Mouse (Mus musculus) brain, embryonic 14.5 days (tissue): ENCODE results near the gene Slx4. TPM values are rescaled to one million over a fixed set of nuclear protein-coding genes. Genes with fewer than 3 reads are reported as not detected.
"Not testable (repeated sequence)": the region's sequence is repeated elsewhere in the genome, so short reads cannot be mapped to it uniquely, and the experiment has no call there.

Experiments
- DNase-seq: peaks from one replicate; pipeline ENCODE4 v3.0.0-alpha.2; 2011; ENCODE audit warnings: low read depth
- CTCF ChIP-seq: fragments of 200-500 bp; IDR thresholded peaks from 2 replicates; pipeline ENCODE4 v1.5.1; 2012; ENCODE audit warnings: inconsistent platforms, mild to moderate bottlenecking, moderate library complexity, borderline replicate concordance; ENCODE audit not compliant: insufficient read depth, insufficient read length; ENCODE audit errors: extremely low read depth
- POLR2A ChIP-seq: fragments of 200-500 bp; IDR thresholded peaks from 2 replicates; pipeline ENCODE4 v1.6.1; 2012; ENCODE audit warnings: mild to moderate bottlenecking, inconsistent platforms, borderline replicate concordance; ENCODE audit not compliant: poor library complexity, insufficient read depth, insufficient read length, severe bottlenecking; ENCODE audit errors: extremely low read depth
- polyA plus RNA-seq: library from polyadenylated mRNA; depleted of rRNA; stranded (reverse); fragments of >200 nt; gene quantifications from 2 replicates; pipeline ENCODE4 v1.2.3, GENCODE M21; 2012

Gene Slx4
- polyA plus RNA-seq, 1 experiment = 61.7 TPM

DNA sequence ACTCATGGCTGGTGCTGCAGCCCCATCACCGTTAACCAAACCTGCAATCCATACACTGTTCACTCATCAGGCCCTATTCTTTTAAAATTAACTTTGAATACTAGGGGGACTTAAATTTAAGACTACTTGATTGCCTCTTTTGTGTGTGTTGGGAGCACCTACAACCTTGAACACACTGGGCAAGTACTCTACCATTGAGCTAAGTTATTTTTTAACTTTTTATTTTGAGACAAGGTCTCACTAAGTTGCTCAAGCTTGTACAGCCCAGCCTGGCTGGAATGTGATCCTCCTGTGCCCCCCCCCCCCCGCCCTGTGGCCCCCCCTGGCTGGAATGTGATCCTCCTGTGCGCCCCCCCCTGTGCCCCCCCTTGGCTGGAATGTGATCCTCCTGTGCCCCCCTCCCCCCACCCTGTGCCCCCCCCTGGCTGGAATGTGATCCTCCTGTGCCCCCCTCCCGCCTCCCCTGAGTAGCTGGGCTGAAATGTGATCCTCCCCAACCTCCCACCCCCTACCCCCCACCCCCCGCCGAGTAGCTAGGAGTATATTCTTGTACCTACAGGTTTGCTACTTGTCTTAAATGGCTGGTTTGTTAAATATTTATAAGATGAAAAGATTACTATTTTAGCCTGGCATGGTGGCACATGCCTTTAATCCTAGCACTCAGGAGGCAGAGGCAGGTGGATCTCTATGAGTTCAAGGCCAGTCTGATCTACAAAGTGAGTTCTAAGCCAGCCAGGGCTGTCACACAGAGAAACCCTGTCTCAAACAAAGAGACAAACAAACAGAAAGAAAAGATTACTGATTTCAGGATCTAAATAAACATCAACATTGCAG is 28.1 kb upstream of the Slx4 start:
- TF ChIP-seq POLR2A (no peak), CTCF (no peak)
- DNase-seq = no peak

DNA sequence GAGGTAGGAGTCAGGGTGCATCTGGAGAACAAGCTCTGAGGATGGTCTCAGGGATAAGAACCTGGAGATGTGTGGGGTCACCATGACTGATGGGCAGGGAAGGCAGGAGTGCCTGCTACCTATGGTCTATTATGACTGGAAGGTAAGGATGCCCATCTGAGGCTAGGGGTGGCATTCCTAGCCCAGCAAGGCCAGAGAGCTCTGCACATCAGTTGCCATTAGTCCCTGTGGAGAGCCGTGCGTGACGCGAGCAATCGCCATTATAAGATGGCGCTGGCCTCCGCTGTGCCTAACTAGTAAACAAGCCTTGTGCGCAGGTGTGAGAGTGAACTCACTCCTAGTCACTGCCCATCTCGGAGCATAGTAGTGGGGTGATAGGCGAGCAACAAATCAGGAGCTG is 26.9 kb upstream of the Slx4 start:
- TF ChIP-seq POLR2A (no peak), CTCF (no peak)
- no peak for DNase-seq

DNA sequence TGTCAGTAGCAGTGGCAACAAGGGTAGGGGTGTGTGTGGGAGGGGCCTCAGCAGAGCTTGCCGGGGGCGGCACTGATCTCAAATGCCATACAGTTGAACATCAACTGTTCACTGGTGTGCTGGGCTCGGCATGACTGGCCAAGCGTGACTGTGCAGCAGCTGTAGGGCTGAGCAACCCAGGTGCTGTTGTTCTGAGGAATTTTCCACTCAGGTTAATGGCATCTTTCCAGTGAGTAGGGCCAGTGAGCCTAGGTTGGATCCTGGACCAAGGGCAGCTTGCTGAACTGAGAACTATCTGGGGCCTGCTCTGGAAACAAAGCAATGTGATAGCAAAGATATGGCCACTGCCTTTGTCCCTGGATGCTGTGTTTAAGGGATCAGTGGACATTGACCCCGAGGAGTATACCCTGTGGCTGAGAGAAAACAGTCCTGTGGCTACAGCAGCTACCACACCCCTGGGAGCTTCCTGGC is 25.8 kb upstream of the Slx4 start:
- no peak for DNase-seq
- TF ChIP-seq POLR2A (no peak), CTCF (no peak)

DNA sequence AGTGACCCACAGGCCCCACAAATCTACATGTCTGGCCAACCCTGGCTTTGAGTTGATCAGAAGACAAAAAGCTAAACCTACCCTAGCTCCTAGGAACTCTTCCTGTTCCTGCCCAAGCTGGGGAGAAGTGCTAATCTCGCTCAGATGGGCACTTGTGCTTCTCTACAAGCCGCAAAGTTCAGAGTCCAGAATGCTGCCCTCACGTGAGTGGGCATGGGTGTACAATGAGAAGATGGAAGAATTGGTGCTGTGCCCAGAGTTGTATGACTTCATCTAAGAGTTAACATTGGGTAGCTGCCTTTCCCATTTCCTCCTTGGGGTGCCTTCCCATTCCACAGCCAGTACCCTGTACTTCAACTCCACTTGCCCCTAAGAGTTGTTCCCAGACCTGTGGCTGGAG is 23.6 kb upstream of the Slx4 start:
- TF ChIP-seq POLR2A (no peak), CTCF (no peak)
- no peak for DNase-seq

DNA sequence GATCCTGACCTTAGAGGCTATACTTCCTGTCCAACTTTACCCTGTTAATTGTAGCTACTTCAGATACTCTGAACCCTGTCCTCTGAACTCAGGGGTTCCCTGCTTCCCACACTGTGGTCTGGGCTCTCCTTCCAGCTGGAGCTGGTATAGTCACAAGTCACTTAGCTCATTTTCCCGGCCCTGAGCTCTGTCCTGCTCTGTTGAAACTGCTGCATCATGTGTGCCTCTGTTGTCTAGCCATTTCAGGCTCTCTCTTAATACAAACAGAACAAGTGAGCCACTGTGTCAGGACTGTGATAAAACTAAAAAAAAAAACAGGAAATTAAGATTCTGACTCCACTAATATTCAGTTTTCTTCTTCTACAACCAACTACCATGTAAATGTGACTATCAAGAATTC is 23.1 kb upstream of the Slx4 start:
- DNase-seq = no peak
- TF ChIP-seq CTCF (no peak), POLR2A (no peak)

DNA sequence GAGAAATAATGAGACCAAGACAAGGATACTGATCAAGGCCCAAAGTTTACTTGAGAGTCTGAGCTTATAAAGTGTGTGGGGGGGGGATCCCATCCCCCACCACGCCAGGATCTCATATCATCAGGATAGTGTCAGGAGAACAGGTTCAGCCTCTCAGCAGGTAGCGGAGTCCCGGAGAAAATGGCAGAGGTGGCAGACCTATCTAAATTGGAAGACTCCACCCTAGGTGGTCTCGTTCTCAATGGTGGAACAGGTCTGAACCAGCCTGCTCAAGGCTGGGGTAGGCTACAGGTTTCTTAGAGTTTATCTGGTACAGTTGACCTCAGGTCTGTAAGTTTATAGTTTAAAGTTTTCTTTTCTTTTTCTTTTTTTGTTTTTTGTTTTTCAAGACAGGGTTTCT is 19.1 kb upstream of the Slx4 start:
- TF ChIP-seq CTCF (no peak), POLR2A (no peak)
- DNase-seq = no peak

DNA sequence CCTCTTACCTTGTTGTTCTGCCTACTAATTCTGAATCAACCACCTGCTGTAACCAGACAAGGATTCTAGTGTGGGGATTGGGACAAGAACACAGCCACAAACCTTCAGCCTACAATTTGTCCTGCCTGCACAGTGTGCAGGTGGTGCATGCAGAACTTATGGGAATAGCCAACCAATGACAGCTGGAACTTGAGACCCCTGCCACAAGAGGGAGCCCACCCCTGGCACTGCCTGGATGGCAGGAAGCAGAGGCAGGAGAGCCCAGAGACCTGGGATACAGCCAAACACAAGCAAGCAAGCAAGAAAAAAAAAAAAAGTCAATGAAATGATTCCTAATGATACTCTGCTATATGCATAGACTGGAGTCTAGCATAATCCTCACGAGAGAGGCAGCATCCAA is 17.7 kb upstream of the Slx4 start:
- TF ChIP-seq POLR2A = no peak
- no peak for DNase-seq

DNA sequence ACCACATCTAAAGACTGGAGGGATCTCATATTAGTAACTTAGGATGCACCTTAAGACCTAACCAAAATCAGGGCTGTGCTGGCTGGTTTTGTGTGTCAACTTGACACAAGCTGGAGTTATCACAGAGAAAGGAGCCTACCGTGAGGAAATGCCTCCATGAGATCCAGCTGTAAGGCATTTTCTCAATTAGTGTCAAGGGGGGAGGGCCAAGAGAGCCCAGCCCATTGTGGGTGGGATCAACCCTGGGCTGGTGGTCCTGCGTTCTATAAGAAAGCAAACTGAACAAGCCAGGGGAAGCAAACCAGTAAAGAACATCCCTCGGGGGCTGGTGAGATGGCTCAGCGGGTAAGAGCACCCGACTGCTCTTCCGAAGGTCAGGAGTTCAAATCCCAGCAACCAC is 13.9 kb upstream of the Slx4 start:
- not testable (repeated sequence) for DNase-seq

DNA sequence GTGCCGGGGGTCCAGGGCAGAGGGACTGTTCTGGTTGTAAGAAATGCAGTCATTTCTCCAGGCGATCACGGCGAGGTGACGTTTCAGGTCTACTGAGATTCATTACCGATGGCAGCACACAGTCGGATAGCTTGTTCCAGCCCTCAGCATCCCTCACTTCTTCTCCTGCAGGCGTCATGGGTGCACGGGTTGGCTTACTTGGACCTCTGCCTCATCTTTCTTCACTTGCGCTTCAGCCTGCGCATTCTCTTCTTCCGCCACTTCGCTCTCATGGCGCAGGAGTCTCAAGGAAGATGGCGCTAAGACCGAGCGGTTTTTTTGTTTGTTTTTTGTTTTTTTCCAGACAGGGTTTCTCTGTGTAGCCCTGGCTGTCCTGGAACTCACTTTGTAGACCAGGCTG is 13.2 kb upstream of the Slx4 start:
- not testable (repeated sequence) for DNase-seq

DNA sequence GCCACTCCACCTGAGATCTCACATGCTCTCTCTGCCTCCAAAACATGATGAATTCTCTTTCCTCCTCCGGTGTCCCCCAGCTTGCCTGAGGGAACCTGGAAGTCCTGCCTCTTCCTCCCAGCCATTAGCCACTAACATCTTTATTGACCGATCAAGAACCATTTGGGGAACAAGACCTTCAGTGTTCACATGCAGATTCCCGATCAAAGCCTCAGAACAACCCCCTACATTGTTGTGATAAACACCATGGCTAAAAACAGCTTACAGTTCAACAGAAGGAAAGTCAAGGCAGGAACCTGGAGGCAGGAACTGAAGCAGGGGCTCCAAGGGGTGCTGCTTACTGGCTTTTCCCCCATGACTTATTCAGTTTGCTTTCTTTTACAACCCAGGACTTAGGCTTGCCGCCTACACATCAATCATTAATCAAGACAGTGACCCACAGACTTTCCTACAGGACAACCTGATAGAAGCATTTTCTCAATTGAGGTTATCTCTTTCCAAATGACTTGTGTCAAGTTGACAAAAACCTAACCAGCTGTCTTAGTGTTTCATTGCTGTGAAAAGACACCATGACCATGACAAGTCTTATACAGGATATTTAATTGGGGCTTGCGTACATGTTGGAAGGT is 10.6 kb upstream of the Slx4 start:
- TF ChIP-seq POLR2A = no peak
- TF ChIP-seq CTCF = no peak
- DNase-seq = no peak

DNA sequence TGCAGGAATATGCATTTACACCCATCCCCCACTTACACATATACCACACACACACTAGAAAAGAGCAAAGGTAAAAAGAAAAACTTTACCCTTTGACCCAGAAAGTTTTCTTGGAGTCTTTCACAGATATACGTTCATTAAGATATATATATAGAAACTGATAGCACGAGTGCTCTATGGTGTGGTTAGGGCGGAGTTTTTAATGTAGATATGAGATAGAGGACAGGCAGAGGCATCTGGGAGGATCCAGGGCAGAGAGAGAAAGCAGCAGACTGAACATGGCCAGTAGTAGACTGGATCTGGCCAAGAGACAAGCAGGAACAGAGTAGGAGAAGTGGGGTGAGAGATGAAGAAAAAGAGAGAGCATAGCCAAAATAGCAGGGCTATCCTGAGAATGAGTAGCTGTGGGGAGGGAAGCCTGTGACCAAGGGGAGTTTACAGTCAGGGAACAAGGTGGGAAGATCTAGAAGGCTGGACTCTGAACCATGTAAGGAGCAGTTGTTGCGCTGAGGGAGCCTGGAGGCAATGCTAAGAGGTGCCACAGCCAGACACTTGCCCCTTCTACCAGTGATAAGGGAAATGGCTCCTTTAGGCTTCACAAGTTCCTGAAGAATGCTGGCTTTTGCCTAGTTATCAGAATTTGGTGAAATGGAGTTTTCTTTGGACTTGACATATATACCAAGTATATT is 9.5 kb upstream of the Slx4 start:
- DNase-seq = no peak
- TF ChIP-seq POLR2A (no peak), CTCF (no peak)

DNA sequence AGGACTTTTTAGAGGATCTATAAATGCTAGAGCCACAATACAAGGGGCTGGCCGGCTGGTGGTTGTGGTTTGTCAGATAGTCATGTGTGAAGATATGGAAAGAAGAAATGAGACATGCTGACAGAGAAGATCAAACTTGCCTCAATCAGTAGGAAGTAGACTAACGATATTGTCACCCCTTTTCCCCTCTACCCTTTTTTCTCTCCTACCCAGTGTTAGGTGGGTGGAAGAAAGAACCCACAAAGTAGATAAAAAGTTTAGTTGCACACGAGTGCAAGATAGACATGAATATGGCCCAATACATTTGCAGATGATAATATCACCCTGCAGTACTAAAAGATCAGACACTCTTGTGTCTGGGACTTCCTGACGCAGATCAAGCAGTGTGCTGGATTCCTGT is 15.2 kb downstream of the Slx4 start:
- DNase-seq = no peak
- TF ChIP-seq CTCF (no peak), POLR2A (no peak)
